Mouse (Mus musculus) hindbrain, embryonic 12.5 days (tissue): ENCODE results near the gene Fosl2. TPM values are rescaled to one million over a fixed set of nuclear protein-coding genes. Genes with fewer than 3 reads are reported as not detected.

Experiments used
- ATAC-seq: fragments of 200-750 bp; cut with Nextera tagmentation; 2 replicates; pipeline ENCODE4 v1.8.0; 2017; ENCODE audit warnings: moderate TSS enrichment; ENCODE audit not compliant: low FRiP score
- H3K27ac ChIP-seq: fragments of 300-500 bp; sonication (generic); 2 replicates; pipeline ENCODE4 v1.5.1; 2016; ENCODE audit warnings: mild to moderate bottlenecking
- H3K27me3 ChIP-seq: fragments of 300-500 bp; sonication (generic); 2 replicates; pipeline ENCODE4 v1.6.1; 2016; ENCODE audit warnings: mild to moderate bottlenecking
- H3K36me3 ChIP-seq: fragments of 300-500 bp; sonication (generic); 2 replicates; pipeline ENCODE4 v1.6.1; 2016; ENCODE audit warnings: mild to moderate bottlenecking
- H3K4me1 ChIP-seq: fragments of 300-500 bp; sonication (generic); 2 replicates; pipeline ENCODE4 v1.6.1; 2016
- H3K4me2 ChIP-seq: fragments of 300-500 bp; sonication (generic); replicated peaks from 2 replicates; pipeline ENCODE4 v1.6.1; 2016; ENCODE audit warnings: mild to moderate bottlenecking
- H3K4me3 ChIP-seq: fragments of 300-500 bp; sonication (generic); 2 replicates; pipeline ENCODE4 v1.5.1; 2016; ENCODE audit warnings: mild to moderate bottlenecking
- H3K9ac ChIP-seq: fragments of 300-500 bp; sonication (generic); 2 replicates; pipeline ENCODE4 v1.6.1; 2016; ENCODE audit warnings: mild to moderate bottlenecking, moderate library complexity
- H3K9me3 ChIP-seq: fragments of 300-500 bp; sonication (generic); replicated peaks from 2 replicates; pipeline ENCODE4 v1.6.1; 2016; ENCODE audit warnings: mild to moderate bottlenecking
- WGBS: fragments of 180-500 bp; shearing (Covaris S2); methylation state at CpG from one replicate; pipeline ENCODE4 v1.1.7; 2016; 5-methylcytosine and 5-hydroxymethylcytosine counted together
- polyA plus RNA-seq: library from polyadenylated mRNA; unstranded; fragments of >200 nt; fragmentation: Nextera tagmentation; extraction: Ambion mirVana; gene quantifications from 2 replicates; pipeline ENCODE4 v1.2.1, GENCODE M21; 2016

Fosl2 gene
- polyA plus RNA-seq, 1 experiment from 2014 or later, result 1.0 TPM

- Histone ChIP-seq H3K27me3 (no peaks in the 10 kb centered on the region), H3K9me3 (no peaks in the 10 kb centered on the region), H3K9ac (no peak overlapping the region), H3K4me3 (no peak overlapping the region), H3K4me1 (no peaks in the 10 kb centered on the region), H3K36me3 (no peaks in the 10 kb centered on the region), H3K4me2 (no peak overlapping the region), H3K27ac (no peak overlapping the region)
- ATAC-seq, result no peak
- 87% methylated on average over 16 of the region's 16 CpGs for WGBS
Measured at GRCm38 (mm10) chr5:32192016-32192845, 56.6 kb downstream of the Fosl2 start.

- H3K4me2 ChIP-seq, result no peak overlapping the region
- no peaks in the 10 kb centered on the region for H3K4me1 ChIP-seq
- no peaks in the 10 kb centered on the region for H3K9me3 ChIP-seq
- no peak for ATAC-seq
- no peak overlapping the region for H3K27ac ChIP-seq
- no peak overlapping the region for H3K9ac ChIP-seq
- H3K27me3 ChIP-seq, result no peaks in the 10 kb centered on the region
- H3K4me3 ChIP-seq, result no peak overlapping the region
- 86% methylated on average over 4 of the region's 4 CpGs for WGBS
- H3K36me3 ChIP-seq, result no peaks in the 10 kb centered on the region
Measured at GRCm38 (mm10) chr5:32194236-32194635, 58.6 kb downstream of the Fosl2 start.

- H3K27ac ChIP-seq, result no peak overlapping the region
- no peak for ATAC-seq
- WGBS, result 60% methylated on average over 11 of the region's 12 CpGs
- no peak overlapping the region for H3K4me2 ChIP-seq
- no peaks in the 10 kb centered on the region for H3K9me3 ChIP-seq
- no peaks in the 10 kb centered on the region for H3K36me3 ChIP-seq
- no peaks in the 10 kb centered on the region for H3K27me3 ChIP-seq
- no peak overlapping the region for H3K4me3 ChIP-seq
- H3K4me1 ChIP-seq, result no peaks in the 10 kb centered on the region
- H3K9ac ChIP-seq, result no peak overlapping the region
Measured at GRCm38 (mm10) chr5:32195857-32196609, 60.4 kb downstream of the Fosl2 start.

- Histone ChIP-seq H3K27me3 (no peaks in the 10 kb centered on the region), H3K9ac (no peak overlapping the region), H3K27ac (no peak overlapping the region), H3K4me1 (no peaks in the 10 kb centered on the region), H3K36me3 (no peaks in the 10 kb centered on the region), H3K4me2 (no peak overlapping the region), H3K9me3 (no peaks in the 10 kb centered on the region), H3K4me3 (no peak overlapping the region)
- 18% methylated on average over 4 of the region's 4 CpGs for WGBS
- no peak for ATAC-seq
Measured at GRCm38 (mm10) chr5:32197698-32198097, 62.1 kb downstream of the Fosl2 start.

GRCm38 (mm10) chr5:32199136-32199535 lies 63.5 kb downstream of the Fosl2 start:
- H3K9me3 ChIP-seq, result no peaks in the 10 kb centered on the region
- H3K9ac ChIP-seq, result no peak overlapping the region
- no peak overlapping the region for H3K27ac ChIP-seq
- 77% methylated on average over 3 of the region's 3 CpGs for WGBS
- no peak overlapping the region for H3K4me3 ChIP-seq
- H3K36me3 ChIP-seq, result no peaks in the 10 kb centered on the region
- H3K4me1 ChIP-seq, result no peaks in the 10 kb centered on the region
- H3K4me2 ChIP-seq, result no peak overlapping the region
- H3K27me3 ChIP-seq, result no peaks in the 10 kb centered on the region
- ATAC-seq, result no peak

- H3K36me3 ChIP-seq, result no peaks in the 10 kb centered on the region
- H3K27me3 ChIP-seq, result no peaks in the 10 kb centered on the region
- no peak overlapping the region for H3K4me2 ChIP-seq
- H3K27ac ChIP-seq, result no peak overlapping the region
- 91% methylated on average over 3 of the region's 3 CpGs for WGBS
- H3K4me1 ChIP-seq, result no peaks in the 10 kb centered on the region
- no peak overlapping the region for H3K4me3 ChIP-seq
- no peak overlapping the region for H3K9ac ChIP-seq
- no peak for ATAC-seq
- no peaks in the 10 kb centered on the region for H3K9me3 ChIP-seq
Measured at GRCm38 (mm10) chr5:32199594-32199993, 64.0 kb downstream of the Fosl2 start.

GRCm38 (mm10) chr5:32204653-32205052 lies 69.1 kb downstream of the Fosl2 start:
- Histone ChIP-seq H3K4me2 (no peak overlapping the region), H3K4me1 (no peaks in the 10 kb centered on the region), H3K36me3 (no peaks in the 10 kb centered on the region), H3K9me3 (no peaks in the 10 kb centered on the region), H3K27me3 (no peaks in the 10 kb centered on the region), H3K9ac (no peak overlapping the region), H3K27ac (no peak overlapping the region), H3K4me3 (no peak overlapping the region)
- 76% methylated on average over 4 of the region's 4 CpGs for WGBS
- no peak for ATAC-seq

GRCm38 (mm10) chr5:32206726-32207125 lies 71.1 kb downstream of the Fosl2 start:
- H3K4me2 ChIP-seq, result no peak overlapping the region
- no peaks in the 10 kb centered on the region for H3K36me3 ChIP-seq
- H3K27ac ChIP-seq, result no peak overlapping the region
- no peaks in the 10 kb centered on the region for H3K4me1 ChIP-seq
- H3K9me3 ChIP-seq, result no peaks in the 10 kb centered on the region
- WGBS, result 78% methylated on average over 2 of the region's 2 CpGs
- H3K9ac ChIP-seq, result no peak overlapping the region
- no peak for ATAC-seq
- H3K27me3 ChIP-seq, result no peaks in the 10 kb centered on the region
- H3K4me3 ChIP-seq, result no peak overlapping the region

Other genes with a start within 250 kb of the Fosl2 start
- 0.21 and 0.34 TPM in 2 replicates for gene Plb1, start 96.9 kb downstream of the Fosl2 start, polyA plus RNA-seq